Mouse (Mus musculus): ENCODE measurements around the gene Swap70. TPM values are rescaled to one million over a fixed set of nuclear protein-coding genes. Genes with fewer than 3 reads are reported as not detected.
A peak's percentile ranks its signal among the peaks of the same experiment; 100 is the strongest.
"Not testable (repeated sequence)": the region's sequence is repeated elsewhere in the genome, so short reads cannot be mapped to it uniquely, and the experiment has no call there.

Gene Swap70
- polyA plus RNA-seq, 1 experiment from 2014 or later = 11.7 TPM

- Histone ChIP-seq H3K27me3 (replicated peaks; ENCODE audit: control insufficient read depth, insufficient read depth, low read length) (no peaks in the 10 kb centered on the region), H3K9ac (replicated peaks; ENCODE audit: low read depth, low read length) (no peak overlapping the region), H3K36me3 (ENCODE audit: control insufficient read depth, insufficient read depth) (no peaks in the 10 kb centered on the region), H3K4me1 (replicated peaks; ENCODE audit: control insufficient read depth, insufficient read depth, low read length) (no peaks in the 10 kb centered on the region), H3K27ac (ENCODE audit: low read length) (no peak overlapping the region), H3K4me3 (replicated peaks; ENCODE audit: low read length) (no peak overlapping the region), H3K4me2 (ENCODE audit: low read length) (no peak overlapping the region), H3K9me3 (ENCODE audit: control insufficient read depth, low read length) (no peaks in the 10 kb centered on the region)
- 65% methylated on average over 6 of the region's 6 CpGs for WGBS
- no peak for ATAC-seq
Observed at GRCm38 (mm10) chr7:110229967-110230366, 8.5 kb downstream of the Swap70 start.

DNA sequence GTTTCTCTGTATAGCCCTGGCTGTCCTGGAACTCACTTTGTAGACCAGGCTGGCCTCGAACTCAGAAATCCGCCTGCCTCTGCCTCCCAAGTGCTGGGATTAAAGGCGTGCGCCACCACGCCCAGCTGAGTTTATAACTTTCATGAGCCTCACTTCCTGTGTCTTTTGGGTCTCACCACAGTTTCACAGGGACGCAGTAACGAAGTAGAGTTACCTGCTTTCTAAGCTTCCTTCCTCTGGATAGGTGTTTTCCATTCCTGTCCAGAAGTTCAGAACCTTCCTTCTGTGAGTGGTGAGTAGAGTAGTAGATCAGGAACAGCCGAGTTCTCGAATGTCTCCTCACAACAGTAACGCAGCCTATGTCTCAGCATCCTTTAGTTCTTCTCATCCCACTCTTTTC lies 9.6 kb downstream of the Swap70 start:
- not testable (repeated sequence) for H3K36me3 ChIP-seq (ENCODE audit: control insufficient read depth, insufficient read depth); H3K4me1 ChIP-seq (replicated peaks; ENCODE audit: control insufficient read depth, insufficient read depth, low read length); H3K9ac ChIP-seq (replicated peaks; ENCODE audit: low read depth, low read length); H3K27ac ChIP-seq (ENCODE audit: low read length); H3K27me3 ChIP-seq (replicated peaks; ENCODE audit: control insufficient read depth, insufficient read depth, low read length); H3K4me3 ChIP-seq (replicated peaks; ENCODE audit: low read length); ATAC-seq; H3K9me3 ChIP-seq (ENCODE audit: control insufficient read depth, low read length); H3K4me2 ChIP-seq (ENCODE audit: low read length)
- WGBS = 95% methylated on average over 9 of the region's 10 CpGs

GRCm38 (mm10) chr7:110236085-110236484 lies 14.6 kb downstream of the Swap70 start:
- Histone ChIP-seq H3K27ac (ENCODE audit: low read length) (no peak overlapping the region), H3K4me2 (ENCODE audit: low read length) (no peak overlapping the region), H3K4me3 (replicated peaks; ENCODE audit: low read length) (no peak overlapping the region), H3K9me3 (ENCODE audit: control insufficient read depth, low read length) (no peaks in the 10 kb centered on the region), H3K9ac (replicated peaks; ENCODE audit: low read depth, low read length) (no peak overlapping the region), H3K27me3 (replicated peaks; ENCODE audit: control insufficient read depth, insufficient read depth, low read length) (no peaks in the 10 kb centered on the region), H3K4me1 (replicated peaks; ENCODE audit: control insufficient read depth, insufficient read depth, low read length) (no peaks in the 10 kb centered on the region; the same call in 1 of the 2 replicates), H3K36me3 (ENCODE audit: control insufficient read depth, insufficient read depth) (no peaks in the 10 kb centered on the region)
- 78% methylated on average over 4 of the region's 4 CpGs for WGBS
- no peak for ATAC-seq

DNA sequence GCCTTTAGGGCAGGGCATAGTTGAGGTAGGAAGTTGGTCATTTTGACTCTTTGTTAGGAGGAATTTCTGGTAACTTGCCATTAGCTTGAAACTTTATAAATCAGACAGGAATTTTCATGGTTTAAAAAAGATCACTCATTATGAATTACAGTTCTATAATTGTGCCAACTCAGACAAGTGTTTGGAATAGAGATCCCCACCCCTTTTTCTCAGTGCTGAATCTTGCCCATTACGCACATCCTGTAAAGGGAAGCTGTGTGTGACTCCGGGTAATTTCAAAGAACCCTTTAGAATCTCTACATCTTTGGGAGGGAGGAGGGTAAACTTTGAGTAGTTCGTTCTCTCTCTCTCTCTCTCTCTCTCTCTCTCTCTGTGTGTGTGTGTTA lies 15.9 kb downstream of the Swap70 start:
- Histone ChIP-seq H3K36me3 (ENCODE audit: control insufficient read depth, insufficient read depth) (no peaks in the 10 kb centered on the region), H3K4me1 (replicated peaks; ENCODE audit: control insufficient read depth, insufficient read depth, low read length) (no peaks in the 10 kb centered on the region; the same call in 1 of the 2 replicates), H3K9ac (replicated peaks; ENCODE audit: low read depth, low read length) (no peak overlapping the region), H3K4me2 (ENCODE audit: low read length) (no peak overlapping the region), H3K9me3 (ENCODE audit: control insufficient read depth, low read length) (no peaks in the 10 kb centered on the region), H3K27me3 (replicated peaks; ENCODE audit: control insufficient read depth, insufficient read depth, low read length) (no peaks in the 10 kb centered on the region), H3K27ac (ENCODE audit: low read length) (0 out of 2 replicates have a peak overlapping the region, but pooled peaks have one; percentile 6), H3K4me3 (replicated peaks; ENCODE audit: low read length) (no peak overlapping the region)
- no peak for ATAC-seq
- 10% methylated on average over 3 of the region's 3 CpGs for WGBS

DNA sequence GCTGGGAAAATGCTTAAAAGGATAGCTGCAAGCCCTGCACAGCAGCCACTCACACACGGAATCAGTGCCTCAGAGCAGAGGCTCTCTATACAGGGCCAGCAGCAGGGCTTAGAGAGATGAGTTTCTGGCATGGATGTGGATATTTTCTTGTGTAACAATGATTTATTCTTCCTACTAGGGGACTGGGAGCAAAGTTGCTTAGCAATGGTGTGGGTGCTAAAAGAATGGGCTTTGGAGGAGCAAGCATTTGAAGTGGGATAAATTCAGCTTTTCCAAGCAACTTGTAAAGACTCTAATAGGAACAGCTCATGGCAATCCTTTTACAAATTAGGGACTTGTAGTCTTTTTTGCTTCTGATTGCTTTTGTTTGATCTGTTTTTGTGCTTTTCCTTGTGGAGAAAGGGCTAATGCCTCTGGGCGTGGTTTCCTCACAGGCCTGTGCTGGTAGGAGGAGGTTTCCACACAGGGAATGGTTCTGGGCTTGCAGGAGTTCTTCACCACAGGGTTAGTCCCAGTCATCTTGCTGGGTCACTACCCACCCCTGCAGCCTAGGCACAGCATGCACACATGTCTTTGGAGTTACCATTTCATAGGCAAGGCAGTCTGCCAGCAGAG lies 16.4 kb downstream of the Swap70 start:
- no peaks in the 10 kb centered on the region for H3K27me3 ChIP-seq (replicated peaks; ENCODE audit: control insufficient read depth, insufficient read depth, low read length)
- H3K4me1 ChIP-seq (replicated peaks; ENCODE audit: control insufficient read depth, insufficient read depth, low read length) = no peaks in the 10 kb centered on the region; the same call in 1 of the 2 replicates
- H3K4me2 ChIP-seq (ENCODE audit: low read length) = no peak overlapping the region
- H3K9ac ChIP-seq (replicated peaks; ENCODE audit: low read depth, low read length) = no peak overlapping the region
- no peaks in the 10 kb centered on the region for H3K9me3 ChIP-seq (ENCODE audit: control insufficient read depth, low read length)
- no peaks in the 10 kb centered on the region for H3K36me3 ChIP-seq (ENCODE audit: control insufficient read depth, insufficient read depth)
- H3K27ac ChIP-seq (ENCODE audit: low read length) = 0 out of 2 replicates have a peak overlapping the region, but pooled peaks have one; percentile 6
- H3K4me3 ChIP-seq (replicated peaks; ENCODE audit: low read length) = no peak overlapping the region
- WGBS = 15% methylated on average over 2 of the region's 2 CpGs
- ATAC-seq = peak; percentile 66

- H3K36me3 ChIP-seq (ENCODE audit: control insufficient read depth, insufficient read depth) = no peaks in the 10 kb centered on the region
- no peak overlapping the region for H3K4me3 ChIP-seq (replicated peaks; ENCODE audit: low read length)
- H3K27ac ChIP-seq (ENCODE audit: low read length) = no peak overlapping the region
- WGBS = 80% methylated on average over 4 of the region's 4 CpGs
- H3K9me3 ChIP-seq (ENCODE audit: control insufficient read depth, low read length) = no peaks in the 10 kb centered on the region
- H3K4me1 ChIP-seq (replicated peaks; ENCODE audit: control insufficient read depth, insufficient read depth, low read length) = no peaks in the 10 kb centered on the region; the same call in 1 of the 2 replicates
- H3K27me3 ChIP-seq (replicated peaks; ENCODE audit: control insufficient read depth, insufficient read depth, low read length) = no peaks in the 10 kb centered on the region
- H3K9ac ChIP-seq (replicated peaks; ENCODE audit: low read depth, low read length) = no peak overlapping the region
- no peak for ATAC-seq
- no peak overlapping the region for H3K4me2 ChIP-seq (ENCODE audit: low read length)
Observed at GRCm38 (mm10) chr7:110239590-110239989, 18.1 kb downstream of the Swap70 start.

- no peak overlapping the region for H3K4me2 ChIP-seq (ENCODE audit: low read length)
- H3K9ac ChIP-seq (replicated peaks; ENCODE audit: low read depth, low read length) = no peak overlapping the region
- H3K9me3 ChIP-seq (ENCODE audit: control insufficient read depth, low read length) = no peaks in the 10 kb centered on the region
- no peak overlapping the region for H3K4me3 ChIP-seq (replicated peaks; ENCODE audit: low read length)
- no peak for ATAC-seq
- H3K36me3 ChIP-seq (ENCODE audit: control insufficient read depth, insufficient read depth) = no peaks in the 10 kb centered on the region
- 72% methylated on average over 9 of the region's 9 CpGs for WGBS
- H3K4me1 ChIP-seq (replicated peaks; ENCODE audit: control insufficient read depth, insufficient read depth, low read length) = no peaks in the 10 kb centered on the region; the same call in 1 of the 2 replicates
- no peaks in the 10 kb centered on the region for H3K27me3 ChIP-seq (replicated peaks; ENCODE audit: control insufficient read depth, insufficient read depth, low read length)
- H3K27ac ChIP-seq (ENCODE audit: low read length) = no peak overlapping the region
Observed at GRCm38 (mm10) chr7:110241472-110242289, 20.2 kb downstream of the Swap70 start.

DNA sequence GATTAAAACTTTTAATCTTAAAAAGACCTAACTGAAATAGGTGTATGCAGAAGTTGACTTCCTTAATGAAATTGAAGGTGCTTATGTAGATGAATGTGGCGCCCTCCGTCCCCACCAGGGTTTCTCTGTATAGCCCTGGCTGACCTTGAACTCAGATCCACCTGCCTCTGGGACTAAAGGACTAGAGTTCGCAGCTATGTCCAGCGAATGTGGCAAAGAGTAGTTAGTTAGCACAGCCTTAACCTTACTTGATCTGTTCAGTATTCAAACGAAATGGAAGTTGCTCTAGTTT lies 20.7 kb downstream of the Swap70 start:
- H3K4me1 ChIP-seq (replicated peaks; ENCODE audit: control insufficient read depth, insufficient read depth, low read length) = no peaks in the 10 kb centered on the region; the same call in 1 of the 2 replicates
- no peaks in the 10 kb centered on the region for H3K27me3 ChIP-seq (replicated peaks; ENCODE audit: control insufficient read depth, insufficient read depth, low read length)
- ATAC-seq = no peak
- no peak overlapping the region for H3K4me2 ChIP-seq (ENCODE audit: low read length)
- 93% methylated on average over 5 of the region's 5 CpGs for WGBS
- H3K27ac ChIP-seq (ENCODE audit: low read length) = no peak overlapping the region
- H3K4me3 ChIP-seq (replicated peaks; ENCODE audit: low read length) = no peak overlapping the region
- H3K9ac ChIP-seq (replicated peaks; ENCODE audit: low read depth, low read length) = no peak overlapping the region
- H3K36me3 ChIP-seq (ENCODE audit: control insufficient read depth, insufficient read depth) = no peaks in the 10 kb centered on the region
- no peaks in the 10 kb centered on the region for H3K9me3 ChIP-seq (ENCODE audit: control insufficient read depth, low read length)

DNA sequence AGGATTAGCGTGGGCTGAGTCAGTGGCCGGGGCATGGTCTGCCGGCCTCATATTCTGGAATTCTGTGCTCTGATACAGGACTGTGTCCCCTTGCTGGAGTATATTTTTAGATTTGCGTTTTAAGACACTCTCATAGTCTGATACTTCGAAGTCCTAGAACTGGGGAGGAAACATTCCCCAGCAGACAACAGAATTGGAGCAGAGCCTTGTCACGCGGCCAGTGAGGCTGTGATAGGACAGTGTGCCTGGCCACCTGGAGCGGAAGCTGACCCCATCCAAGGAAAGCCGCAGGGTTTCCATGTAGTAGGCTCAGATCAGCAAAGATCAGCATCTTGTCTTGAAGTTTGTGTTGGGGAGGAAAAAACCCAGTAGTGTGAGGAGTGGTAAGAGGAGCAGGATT lies 23.6 kb downstream of the Swap70 start:
- Histone ChIP-seq H3K27ac (ENCODE audit: low read length) (no peak overlapping the region), H3K4me1 (replicated peaks; ENCODE audit: control insufficient read depth, insufficient read depth, low read length) (no peaks in the 10 kb centered on the region), H3K9me3 (ENCODE audit: control insufficient read depth, low read length) (no peaks in the 10 kb centered on the region), H3K9ac (replicated peaks; ENCODE audit: low read depth, low read length) (no peak overlapping the region), H3K4me3 (replicated peaks; ENCODE audit: low read length) (no peak overlapping the region), H3K36me3 (ENCODE audit: control insufficient read depth, insufficient read depth) (no peaks in the 10 kb centered on the region), H3K27me3 (replicated peaks; ENCODE audit: control insufficient read depth, insufficient read depth, low read length) (no peaks in the 10 kb centered on the region), H3K4me2 (ENCODE audit: low read length) (no peak overlapping the region)
- WGBS = 89% methylated on average over 9 of the region's 9 CpGs
- no peak for ATAC-seq

All from forebrain, embryonic 16.5 days (tissue).